Mouse (Mus musculus) brain, embryonic 14.5 days (tissue): ENCODE results near the gene Zdhhc8.

Experiments
- CTCF ChIP-seq: fragments of 200-500 bp; IDR thresholded peaks from 2 replicates; pipeline ENCODE4 v1.5.1; 2012; ENCODE audit warnings: inconsistent platforms, mild to moderate bottlenecking, moderate library complexity, borderline replicate concordance; ENCODE audit not compliant: insufficient read depth, insufficient read length; ENCODE audit errors: extremely low read depth
- POLR2A ChIP-seq: fragments of 200-500 bp; IDR thresholded peaks from 2 replicates; pipeline ENCODE4 v1.6.1; 2012; ENCODE audit warnings: mild to moderate bottlenecking, inconsistent platforms, borderline replicate concordance; ENCODE audit not compliant: poor library complexity, insufficient read depth, insufficient read length, severe bottlenecking; ENCODE audit errors: extremely low read depth

- TF ChIP-seq CTCF: no peak
- no peak for TF ChIP-seq POLR2A
These were observed 1.5 kb downstream of the Zdhhc8 start for GRCm38 (mm10) chr16:18233451-18233850.
